Comparison of ENCODE assay signal across 8 mouse cellular contexts in the genomic region with DNA sequence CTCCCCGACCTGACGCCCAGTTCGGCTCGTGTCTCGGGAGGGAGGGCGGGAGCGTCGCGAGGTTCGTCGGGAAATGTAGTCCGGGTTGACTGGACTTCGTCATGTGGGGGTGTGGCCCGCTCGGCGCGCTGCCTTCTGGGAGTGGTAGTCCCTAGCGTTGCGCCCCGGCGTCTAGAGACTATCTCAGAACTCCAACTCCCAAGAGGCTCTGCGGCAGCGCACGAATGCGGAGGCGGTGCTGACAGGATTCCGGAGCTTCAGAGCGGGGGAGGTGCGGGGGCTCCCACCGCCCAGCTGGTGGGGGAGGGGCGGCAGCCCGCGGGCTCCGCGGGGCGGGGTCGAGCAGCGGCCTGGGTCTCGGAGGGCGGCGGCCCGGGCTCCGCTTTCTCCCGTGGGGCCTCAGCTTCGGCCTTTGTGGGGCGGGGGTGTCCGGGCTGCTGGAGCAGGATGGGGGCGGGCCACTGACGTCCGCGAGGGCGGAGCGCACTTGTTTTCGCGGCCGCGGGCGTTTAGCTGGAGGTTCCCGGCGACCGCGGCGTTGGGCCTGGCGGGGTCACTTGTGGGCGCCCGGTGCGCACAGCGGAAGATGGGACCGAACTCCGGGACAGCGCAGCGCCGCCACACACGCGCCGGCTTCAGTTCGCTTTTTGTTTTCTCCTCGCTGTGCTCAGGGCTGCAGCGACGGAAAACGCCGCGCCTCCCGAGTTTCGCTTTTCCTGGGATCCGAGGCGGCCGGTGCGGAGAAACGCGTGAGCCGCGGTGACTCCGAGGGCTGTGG. TPM values are rescaled to one million over a fixed set of nuclear protein-coding genes. Genes with fewer than 3 reads are reported as not detected.
DNase-seq lines count a peak whose midpoint lies in the region; ATAC-seq lines count a peak whose summit lies in the region.

Gene Phf13, minus strand, starts transcription at position 86 of the 778 bp plus-strand sequence.

- peak; percentile 100 for DNase-seq in ES-CJ7 (ENCODE audit: low read depth, low spot score)
- peak; percentile 98 for DNase-seq in cerebellum, adult 11 months
- DNase-seq in forebrain, embryonic 14.5 days (ENCODE audit: low spot score) = peak; percentile 100
- peak; percentile 98 to 99 for DNase-seq in heart, postnatal 14 days
- DNase-seq in layer of hippocampus, adult 11-12 months (ENCODE audit: low spot score) = peak; percentile 99
- peak; percentile 99 for DNase-seq in lung, adult 18-20 months
- DNase-seq in testis, postnatal 14 days (ENCODE audit: low spot score) = peak; percentile 100

- WGBS in forebrain, embryonic 14.5 days = under 1% methylated on average over 90 of the region's 94 CpGs
- WGBS in neural tube, embryonic 15.5 days = under 1% methylated on average over 80 of the region's 94 CpGs

- H3K9ac ChIP-seq in forebrain, embryonic 14.5 days (ENCODE audit: low read length) = peak within 1 kb of the TSS; percentile 89
- H3K9ac ChIP-seq in neural tube, embryonic 15.5 days (replicated peaks) = peak within 1 kb of the TSS; percentile 90

- no peaks in the 10 kb centered on the region for H3K27me3 ChIP-seq in forebrain, embryonic 14.5 days (replicated peaks; ENCODE audit: control insufficient read depth, insufficient read depth, low read length)
- H3K27me3 ChIP-seq in neural tube, embryonic 15.5 days (replicated peaks) = no peaks in the 10 kb centered on the region

- peak; percentile 98 for ATAC-seq in forebrain, embryonic 14.5 days
- ATAC-seq in neural tube, embryonic 15.5 days (ENCODE audit: low FRiP score) = peak; percentile 96

- peaks cover 13% of the 10 kb centered on the region for H3K36me3 ChIP-seq in forebrain, embryonic 14.5 days (ENCODE audit: control insufficient read depth, insufficient read depth, low read length)
- H3K36me3 ChIP-seq in neural tube, embryonic 15.5 days = peaks cover 14% of the 10 kb centered on the region

- intact Hi-C loops in heart, postnatal 14 days (cut with DNase I) = no loop called here

- no peaks in the 10 kb centered on the region for H3K9me3 ChIP-seq in forebrain, embryonic 14.5 days (replicated peaks; ENCODE audit: control insufficient read depth, low read length)
- no peaks in the 10 kb centered on the region for H3K9me3 ChIP-seq in neural tube, embryonic 15.5 days (replicated peaks)

- peak within 1 kb of the TSS; percentile 86 for H3K4me2 ChIP-seq in forebrain, embryonic 14.5 days (ENCODE audit: low read length)
- peak within 1 kb of the TSS; percentile 90 for H3K4me2 ChIP-seq in neural tube, embryonic 15.5 days

- H3K4me3 ChIP-seq in forebrain, embryonic 14.5 days (ENCODE audit: low read depth, low read length) = peak within 1 kb of the TSS; percentile 97
- H3K4me3 ChIP-seq in neural tube, embryonic 15.5 days (replicated peaks) = peak within 1 kb of the TSS; percentile 98

- H3K4me1 ChIP-seq in forebrain, embryonic 14.5 days (ENCODE audit: control insufficient read depth, insufficient read depth, low read length) = peaks cover 11% of the 10 kb centered on the region
- H3K4me1 ChIP-seq in neural tube, embryonic 15.5 days = peaks cover 30% of the 10 kb centered on the region

- peak within 1 kb of the TSS; percentile 86 for H3K27ac ChIP-seq in forebrain, embryonic 14.5 days (ENCODE audit: low read depth, low read length)
- peak within 1 kb of the TSS; percentile 88 for H3K27ac ChIP-seq in neural tube, embryonic 15.5 days (replicated peaks)

RNA-seq across cellular contexts. Expression of gene Phf13, which starts in this region (rescaled TPM):
- polyA plus RNA-seq in forebrain, embryonic 14.5 days (2014; fragmentation: Nextera tagmentation; extraction: Ambion mirVana) = 11.8 and 14.6 TPM in 2 replicates
- 1 to 10 TPM; 7.6 to 8.5 TPM for total RNA-seq in heart, postnatal 14 days (2021)
- 21.3 TPM in 2 replicates for polyA plus RNA-seq in neural tube, embryonic 15.5 days (2015; fragmentation: Nextera tagmentation; extraction: Ambion mirVana)

Comparison
In these comparisons a context has a peak if more than half of its experiments do, and no peak if none do; other contexts are left out.
1. Peak in every context shown above with its lines: DNase-seq, ATAC-seq, H3K4me3 ChIP-seq and H3K27ac ChIP-seq.